Mouse (Mus musculus) central nervous system, embryonic 18 days (tissue): Measurements from ENCODE around the gene Lrr1. TPM values are rescaled to one million over a fixed set of nuclear protein-coding genes. Genes with fewer than 3 reads are reported as not detected.

Source experiments
- polyA plus RNA-seq: library from polyadenylated mRNA; depleted of rRNA; stranded (reverse); fragments of >200 nt; gene quantifications from 2 replicates; pipeline ENCODE4 v1.2.3, GENCODE M21; 2012; rRNA removed

The Lrr1 gene
- 3.0 and 3.4 TPM in 2 replicates for polyA plus RNA-seq

GRCm38 (mm10) chr12:69168461-69169106 is at the start of gene Lrr1:
Gene Lrr1 (plus strand): TSS chr12:69168814.

DNA sequence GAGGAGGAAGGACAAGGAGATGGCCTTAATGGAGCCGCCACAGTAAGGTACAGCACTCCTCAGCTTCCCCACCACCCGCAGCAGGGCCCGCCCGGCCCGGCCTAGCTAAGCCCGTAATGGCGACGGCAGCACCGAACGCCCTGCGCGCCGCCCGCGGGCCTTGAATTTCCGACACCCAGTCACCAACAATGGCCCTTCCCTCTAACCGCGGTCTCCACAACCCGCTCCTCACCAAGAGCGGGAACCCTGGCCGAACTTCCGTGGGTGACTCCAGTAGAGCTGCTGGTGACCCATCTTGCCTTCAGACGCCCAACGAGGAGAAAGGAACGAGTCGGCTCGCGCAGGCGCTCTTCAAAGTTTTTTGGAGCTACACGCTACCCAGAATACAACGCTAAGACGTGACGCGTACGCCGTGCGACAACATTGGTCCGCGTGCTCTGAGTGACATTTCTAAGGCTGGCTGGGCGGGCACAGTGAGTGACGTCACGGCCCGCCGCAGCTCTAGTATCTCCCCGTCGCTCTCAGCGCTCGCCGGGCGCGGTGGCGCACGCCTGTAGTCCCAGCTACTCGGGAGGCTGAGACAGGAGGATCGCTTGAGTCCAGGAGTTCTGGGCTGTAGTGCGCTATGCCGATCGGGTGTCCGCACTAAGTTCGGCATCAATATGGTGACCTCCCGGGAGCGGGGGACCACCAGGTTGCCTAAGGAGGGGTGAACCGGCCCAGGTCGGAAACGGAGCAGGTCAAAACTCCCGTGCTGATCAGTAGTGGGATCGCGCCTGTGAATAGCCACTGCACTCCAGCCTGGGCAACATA is 9.6 kb upstream of the Lrr1 start, which contains the start of gene Rps29:
Rps29 (minus strand) TSS at position 422 of the 813 bp plus-strand sequence.

GRCm38 (mm10) chr12:69183583-69184308 is 15.1 kb downstream of the Lrr1 start, which contains the start of the genes Rpl36al and Mgat2:
Gene Rpl36al (minus strand): TSS chr12:69184083.
Gene Mgat2 (plus strand): TSS chr12:69184157.

GRCm38 (mm10) chr12:69196444-69197377 is 28.1 kb downstream of the Lrr1 start, which contains the start of gene Gm49383:
Gene Gm49383 (minus strand): TSS chr12:69197104.

DNA sequence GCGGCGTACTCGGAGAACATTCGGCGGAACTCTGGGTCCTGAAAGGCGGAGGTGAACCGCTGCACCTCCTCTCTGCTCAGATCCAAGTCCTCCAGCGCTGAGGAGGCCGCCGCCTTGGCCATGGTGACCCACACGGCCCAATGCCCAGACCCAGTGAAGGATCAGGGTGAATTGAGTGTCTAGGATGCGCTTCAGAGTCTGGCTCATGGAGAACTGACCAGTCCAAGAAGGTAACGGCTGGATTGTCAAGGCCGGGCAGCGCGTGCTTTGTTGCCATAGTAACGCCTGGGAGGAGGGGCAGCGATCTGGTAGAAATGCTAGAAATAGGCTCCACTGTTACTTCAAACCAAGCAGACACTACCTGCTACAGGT is 29.5 kb downstream of the Lrr1 start, which contains the start of gene Dnaaf2:
Dnaaf2 (minus strand) TSS at position 266 of the 372 bp plus-strand sequence.

DNA sequence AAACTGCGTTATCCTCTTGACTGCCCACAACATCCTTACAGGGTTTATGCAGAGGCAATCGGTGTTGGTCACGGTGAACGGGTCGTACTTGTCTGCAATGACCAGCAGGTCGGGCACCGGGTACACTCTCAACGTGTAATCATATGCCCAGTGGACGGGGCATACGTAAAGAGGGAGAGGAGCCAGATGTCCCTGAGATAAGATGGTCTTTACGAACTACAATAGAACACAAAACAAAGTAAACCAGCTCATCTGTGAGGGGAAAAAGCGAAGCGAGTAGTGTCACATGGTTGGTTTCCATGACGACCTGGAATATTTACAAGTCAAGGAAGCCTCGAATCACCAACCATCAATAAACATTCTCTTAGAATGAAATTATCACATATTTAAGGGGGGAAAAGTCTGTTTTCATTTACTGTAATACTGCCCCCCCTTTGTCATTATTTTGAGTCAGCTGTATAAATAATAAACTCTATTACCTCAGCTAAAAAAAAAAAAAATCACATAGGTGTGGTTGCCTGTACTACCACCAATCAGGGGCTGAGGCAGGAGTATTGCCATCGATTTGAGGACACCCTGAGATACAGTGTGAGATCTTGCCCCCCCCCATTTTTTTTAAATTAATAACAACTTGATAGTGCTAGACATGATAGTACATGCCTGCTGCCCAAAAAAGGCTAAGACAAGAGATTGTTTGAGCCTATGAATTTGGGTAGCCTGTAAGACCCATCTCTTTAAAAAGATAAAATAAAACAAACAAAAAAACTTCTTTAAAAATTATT is 35.6 kb downstream of the Lrr1 start, which contains the start of gene Gm49384:
Gm49384 (minus strand) TSS at position 216 of the 782 bp plus-strand sequence.

DNA sequence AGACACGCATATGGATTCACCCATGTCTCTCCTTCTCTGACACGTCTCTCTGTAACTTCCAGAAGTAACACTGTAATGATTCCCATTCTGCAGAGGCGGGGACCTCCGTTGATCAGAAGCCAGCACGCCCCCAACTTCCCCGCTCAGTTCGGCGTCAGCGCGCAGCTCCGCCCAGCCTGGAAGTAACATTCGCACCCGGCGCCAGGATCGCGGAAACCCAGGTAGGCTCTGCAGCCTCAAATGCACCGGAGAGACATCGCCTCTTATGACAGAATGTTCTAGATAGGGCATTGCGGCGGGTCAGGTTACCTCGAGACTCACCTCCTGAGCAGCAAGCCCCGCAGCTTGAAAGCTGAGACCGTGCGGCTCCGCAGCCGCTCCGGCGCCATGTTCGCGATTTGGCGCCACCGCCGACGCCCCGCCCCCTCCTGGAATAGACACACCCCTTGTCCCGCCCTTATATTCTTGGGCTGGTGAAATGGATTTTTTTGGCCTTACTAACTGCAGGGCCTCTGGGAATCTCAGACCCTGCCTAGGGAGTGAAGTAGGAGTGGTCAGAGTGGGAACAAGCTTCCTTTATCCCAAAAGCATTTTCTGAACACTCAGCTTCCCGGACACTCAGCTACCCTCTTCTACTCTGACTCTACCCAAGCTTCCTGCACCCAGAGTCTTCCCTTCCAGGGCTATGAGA is 59.3 kb downstream of the Lrr1 start, which contains the start of gene Pole2:
Pole2 (minus strand) TSS at position 420 of the 691 bp plus-strand sequence.

Other genes with a start within 250 kb of the Lrr1 start
- 1,966 and 2,188 TPM in 2 replicates for gene Rps29, start 9.6 kb upstream of the Lrr1 start, polyA plus RNA-seq
- 461 and 465 TPM in 2 replicates for gene Rpl36al, start 15.3 kb downstream of the Lrr1 start, polyA plus RNA-seq
- 20.3 and 20.6 TPM in 2 replicates for gene Mgat2, start 15.3 kb downstream of the Lrr1 start, polyA plus RNA-seq
- 2.9 and 4.2 TPM in 2 replicates for gene Gm49383, start 28.3 kb downstream of the Lrr1 start, polyA plus RNA-seq
- gene Dnaaf2, start 29.6 kb downstream of the Lrr1 start, polyA plus RNA-seq: 4.2 and 4.4 TPM in 2 replicates
- 3.6 and 4.7 TPM in 2 replicates for gene Gm49384, start 35.5 kb downstream of the Lrr1 start, polyA plus RNA-seq
- gene Pole2, start 59.4 kb downstream of the Lrr1 start, polyA plus RNA-seq: 4.9 and 6.3 TPM in 2 replicates
- gene Klhdc1, start 72.4 kb downstream of the Lrr1 start, polyA plus RNA-seq: 10.8 and 12.7 TPM in 2 replicates
- gene Klhdc2, start 127.9 kb downstream of the Lrr1 start, polyA plus RNA-seq: 200 and 210 TPM in 2 replicates
- 34.9 and 36.3 TPM in 2 replicates for gene Nemf, start 188.4 kb downstream of the Lrr1 start, polyA plus RNA-seq
- gene Arf6, start 203.3 kb downstream of the Lrr1 start, polyA plus RNA-seq: 61.7 and 62.6 TPM in 2 replicates
- 0.20 and 0.30 TPM in 2 replicates for gene Gm9887, start 203.6 kb downstream of the Lrr1 start, polyA plus RNA-seq